Mouse (Mus musculus): ENCODE results near the gene Mup5.
"Not testable (repeated sequence)": the region's sequence is repeated elsewhere in the genome, so short reads cannot be mapped to it uniquely, and the experiment has no call there.

Gene Mup5

GRCm38 (mm10) chr4:61834952-61835708 is at the start of gene Mup5:
TSS of gene Mup5 (minus strand) at chr4:61835233.
- DNase-seq (ENCODE audit: low spot score), result no peak

GRCm38 (mm10) chr4:61858160-61858559 is 23.1 kb upstream of the Mup5 start:
- DNase-seq (ENCODE audit: low spot score), result no peak

GRCm38 (mm10) chr4:61855831-61856698 is 21.0 kb upstream of the Mup5 start:
- DNase-seq (ENCODE audit: low spot score), result no peak

GRCm38 (mm10) chr4:61855344-61855743 is 20.3 kb upstream of the Mup5 start:
- DNase-seq (ENCODE audit: low spot score), result no peak

- DNase-seq (ENCODE audit: low spot score), result no peak
These were observed 9.9 kb upstream of the Mup5 start for GRCm38 (mm10) chr4:61844758-61845455.

GRCm38 (mm10) chr4:61829211-61829610 is 5.8 kb downstream of the Mup5 start:
- no peak for DNase-seq (ENCODE audit: low spot score)

DNA sequence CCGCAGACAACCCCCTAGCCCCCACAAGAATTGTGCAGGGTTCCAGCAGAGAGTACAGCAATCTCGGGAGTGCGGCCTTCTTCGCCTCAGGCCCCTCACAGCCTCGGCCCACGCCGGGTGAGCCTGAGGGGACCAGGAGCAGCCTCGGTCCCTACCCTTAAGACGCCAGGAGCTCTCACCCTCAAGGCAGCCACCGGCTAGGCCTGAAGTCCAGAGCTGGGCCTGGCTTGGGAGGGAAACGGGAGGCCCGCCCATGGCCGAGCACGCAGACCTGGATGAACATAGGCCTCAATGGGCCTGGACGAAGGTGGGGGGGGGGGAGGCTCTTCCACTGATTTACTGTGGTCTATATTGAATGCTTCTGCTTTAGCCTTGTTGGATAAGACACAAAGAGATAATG is 11.8 kb downstream of the Mup5 start:
- no peak for DNase-seq (ENCODE audit: low spot score)

DNA sequence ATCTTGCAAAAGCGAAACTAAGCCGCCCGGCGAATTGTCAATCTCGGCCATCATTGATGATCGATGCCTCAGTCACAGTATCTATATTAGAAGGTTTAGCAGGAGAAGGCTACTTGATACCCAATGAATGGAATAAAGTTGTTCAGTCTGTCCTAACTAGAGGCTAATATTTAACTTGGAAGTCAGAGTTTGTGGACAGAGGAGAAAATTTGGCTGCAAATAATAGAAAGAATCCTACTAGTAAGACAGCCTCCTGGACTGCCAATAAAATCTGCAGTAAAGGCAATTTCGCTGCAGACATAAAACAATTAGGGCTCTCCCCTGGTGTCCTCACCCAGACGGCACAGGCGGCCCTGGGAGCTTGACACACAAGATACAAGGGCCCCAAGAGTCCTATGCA is 12.5 kb downstream of the Mup5 start:
- DNase-seq (ENCODE audit: low spot score), result not testable (repeated sequence)

DNA sequence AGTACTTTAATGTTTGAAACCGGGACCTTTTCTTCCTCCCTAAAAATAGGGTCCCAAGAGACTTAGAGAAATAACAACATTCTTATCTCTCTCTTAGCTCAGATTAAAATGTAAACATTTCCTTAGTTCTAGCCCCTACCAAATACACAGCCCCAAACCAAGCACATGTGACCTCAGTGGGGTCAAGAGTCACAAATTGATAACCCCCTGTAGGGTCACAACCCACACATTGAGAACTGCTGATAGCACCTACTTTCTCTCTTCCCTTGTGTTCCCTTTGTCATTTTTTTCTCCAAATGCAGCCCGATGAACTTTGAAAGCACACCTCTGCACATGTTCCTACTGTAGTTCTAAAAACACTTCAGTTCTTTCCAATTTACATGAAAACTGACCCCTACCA is 19.4 kb downstream of the Mup5 start:
- DNase-seq (ENCODE audit: low spot score), result no peak

GRCm38 (mm10) chr4:61813435-61813834 is 21.6 kb downstream of the Mup5 start:
- no peak for DNase-seq (ENCODE audit: low spot score)

DNA sequence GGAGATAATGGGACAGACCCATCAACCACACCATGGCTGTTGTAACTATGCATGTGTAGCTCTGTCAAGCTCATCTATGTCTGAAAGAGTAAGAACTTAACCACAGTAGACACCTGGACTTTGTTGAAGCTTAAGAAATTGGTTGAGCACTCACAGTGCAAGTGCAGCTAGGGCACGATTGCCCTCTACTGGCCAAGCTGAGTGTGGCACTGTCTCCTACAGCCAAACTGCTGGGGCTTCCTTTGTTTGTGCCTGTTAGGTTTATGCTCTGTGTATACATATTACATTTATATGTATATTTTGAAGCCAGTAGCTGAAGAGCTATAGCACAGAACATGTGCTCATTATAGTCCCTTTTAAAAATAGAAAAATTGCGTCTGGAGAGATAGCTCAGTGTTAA is 23.8 kb downstream of the Mup5 start:
- DNase-seq (ENCODE audit: low spot score), result peak; percentile 39

GRCm38 (mm10) chr4:61808926-61809325 is 26.1 kb downstream of the Mup5 start:
- DNase-seq (ENCODE audit: low spot score), result not testable (repeated sequence)

DNA sequence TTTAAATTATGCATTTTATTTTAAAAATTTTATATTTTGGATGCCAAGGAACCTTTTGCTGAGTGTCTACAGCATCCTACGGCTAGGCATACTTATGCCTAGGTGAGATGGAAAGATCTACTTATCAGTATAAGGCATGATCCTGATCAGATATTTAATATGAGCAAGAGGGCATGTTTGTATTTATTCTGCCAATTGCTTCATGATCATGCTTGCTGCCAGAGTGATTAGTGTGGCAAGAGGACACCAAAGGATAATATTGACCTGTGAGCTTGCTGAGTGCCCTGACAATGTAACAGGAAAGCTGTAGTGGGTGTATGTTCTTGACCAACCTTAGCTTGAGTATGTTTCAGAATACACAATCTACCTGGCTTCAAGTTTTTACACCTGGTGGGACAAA is 45.3 kb downstream of the Mup5 start:
- DNase-seq (ENCODE audit: low spot score), result not testable (repeated sequence)

GRCm38 (mm10) chr4:61784231-61784630 is 50.8 kb downstream of the Mup5 start:
- DNase-seq (ENCODE audit: low spot score), result not testable (repeated sequence)

DNA sequence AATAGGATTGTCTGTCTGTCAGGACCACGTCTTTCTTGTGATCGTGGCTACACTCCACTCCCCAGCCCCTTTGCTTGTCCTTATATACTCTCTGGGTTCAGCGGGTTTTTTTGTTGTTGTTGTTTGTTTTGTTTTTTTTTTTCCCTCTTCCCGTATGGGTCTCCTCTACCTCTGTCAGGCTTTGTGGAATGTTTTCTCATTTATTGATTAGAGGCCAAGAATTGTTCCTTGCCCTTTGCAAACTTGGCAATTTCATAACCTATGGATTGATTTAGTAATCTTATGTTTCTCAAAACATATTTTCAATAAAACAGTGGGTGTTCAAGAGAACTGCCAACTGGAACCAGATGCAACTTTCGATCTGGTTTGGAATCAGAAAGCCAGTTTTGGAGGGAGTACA is 52.9 kb downstream of the Mup5 start, which contains the start of gene Mup19:
Gene Mup19 (minus strand): TSS at position 101 of the 400 bp plus-strand sequence.
- DNase-seq (ENCODE audit: low spot score), result not testable (repeated sequence)
